ENCODE assay signal across 25 mouse cellular contexts in the genomic region with DNA sequence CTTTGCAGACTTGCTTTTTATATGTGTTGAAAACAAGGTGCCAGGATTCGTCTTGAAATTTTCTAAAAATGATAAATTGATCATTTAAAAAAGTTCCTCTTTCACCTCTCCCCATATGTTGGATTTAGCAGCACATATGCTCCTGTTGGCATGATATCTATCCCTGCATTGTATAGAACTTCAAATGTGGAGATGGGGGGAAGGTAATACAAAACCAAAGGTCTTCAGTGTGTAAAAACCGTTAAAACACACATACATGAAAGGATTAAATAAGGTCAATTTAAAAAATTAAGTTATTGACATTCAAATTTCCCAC.
DNase-seq lines count a peak whose midpoint lies in the region; ATAC-seq and TF ChIP-seq lines count a peak whose summit lies in the region.
"Had no signal": no experiment of that assay in that cellular context is flagged by ENCODE, and none has a peak within 500 bp of the region (broad histone marks: within the 10 kb centered on the region; RNA-seq: fewer than 3 reads in every experiment).

No protein-coding gene starts in this region.

- H3K4me3 ChIP-seq in midbrain, embryonic 12.5 days = no peak overlapping the region
- H3K4me3 ChIP-seq in midbrain, embryonic 14.5 days (replicated peaks; ENCODE audit: low read depth, low read length) = no peak overlapping the region
- no peak overlapping the region for H3K4me3 ChIP-seq in forebrain, embryonic 14.5 days (ENCODE audit: low read depth, low read length)
- no peak overlapping the region for H3K4me3 ChIP-seq in forebrain, postnatal 0 days (ENCODE audit: low read depth, low read length)
- H3K4me3 ChIP-seq: embryonic facial prominence, embryonic 10.5 days; embryonic facial prominence, embryonic 13.5 days; erythroblast, embryonic 14.5 days; gastrocnemius, adult 2 months; hindbrain, embryonic 10.5 days; hindbrain, embryonic 13.5 days; intestine, embryonic 15.5 days had no signal

- TF ChIP-seq CTCF in brain, embryonic 14.5 days (IDR thresholded peaks at IDR 0.05; ENCODE audit: borderline replicate concordance, extremely low read depth, insufficient read depth, insufficient read length) = no peak
- TF ChIP-seq CTCF in forebrain, postnatal 0 days (IDR thresholded peaks at IDR 0.05; ENCODE audit: low read depth) = no peak

- no peaks in the 10 kb centered on the region for H3K9me3 ChIP-seq in midbrain, embryonic 12.5 days
- no peaks in the 10 kb centered on the region for H3K9me3 ChIP-seq in midbrain, embryonic 14.5 days (ENCODE audit: control insufficient read depth, low read length)
- H3K9me3 ChIP-seq in forebrain, embryonic 14.5 days (replicated peaks; ENCODE audit: control insufficient read depth, low read length) = no peaks in the 10 kb centered on the region
- H3K9me3 ChIP-seq in forebrain, postnatal 0 days (ENCODE audit: low read length) = no peaks in the 10 kb centered on the region
- H3K9me3 ChIP-seq: embryonic facial prominence, embryonic 10.5 days; embryonic facial prominence, embryonic 13.5 days; hindbrain, embryonic 10.5 days; hindbrain, embryonic 13.5 days; intestine, embryonic 15.5 days had no signal

- H3K9ac ChIP-seq in midbrain, embryonic 12.5 days (replicated peaks) = no peak overlapping the region
- no peak overlapping the region for H3K9ac ChIP-seq in midbrain, embryonic 14.5 days (replicated peaks; ENCODE audit: low read length)
- H3K9ac ChIP-seq in forebrain, embryonic 14.5 days (ENCODE audit: low read length) = no peak overlapping the region
- no peak overlapping the region for H3K9ac ChIP-seq in forebrain, postnatal 0 days
- H3K9ac ChIP-seq: embryonic facial prominence, embryonic 13.5 days; hindbrain, embryonic 13.5 days; intestine, embryonic 15.5 days had no signal

- H3K27ac ChIP-seq in midbrain, embryonic 12.5 days (replicated peaks) = peak overlapping the region; percentile 60
- no peak overlapping the region for H3K27ac ChIP-seq in midbrain, embryonic 14.5 days (replicated peaks; ENCODE audit: low read depth, low read length)
- peak overlapping the region; percentile 70 for H3K27ac ChIP-seq in forebrain, embryonic 14.5 days (ENCODE audit: low read depth, low read length)
- no peak overlapping the region for H3K27ac ChIP-seq in forebrain, postnatal 0 days (ENCODE audit: low read depth, low read length)
- H3K27ac ChIP-seq: embryonic facial prominence, embryonic 10.5 days; embryonic facial prominence, embryonic 13.5 days; gastrocnemius, adult 2 months; hindbrain, embryonic 13.5 days; intestine, embryonic 15.5 days had no signal

- 64% methylated on average over 2 of the region's 2 CpGs for WGBS in midbrain, embryonic 12.5 days
- 53% methylated on average over 2 of the region's 2 CpGs for WGBS in midbrain, embryonic 14.5 days
- WGBS in forebrain, embryonic 14.5 days = 49% methylated on average over 2 of the region's 2 CpGs
- WGBS in forebrain, postnatal 0 days = 50% methylated on average over 2 of the region's 2 CpGs

- no peak for TF ChIP-seq POLR2A in brain, embryonic 14.5 days (IDR thresholded peaks at IDR 0.05; ENCODE audit: borderline replicate concordance, extremely low read depth, insufficient read depth, insufficient read length, poor library complexity, severe bottlenecking)

- DNase-seq in midbrain, embryonic 14.5 days = no peak
- DNase-seq in brain, embryonic 14.5 days (ENCODE audit: low read depth) = peak; percentile 69
- DNase-seq in forebrain, embryonic 14.5 days (ENCODE audit: low spot score) = peak; percentile 57
- no peak for DNase-seq in forebrain, postnatal 0 days
- no peak for DNase-seq in thymus, postnatal 4 days
- DNase-seq: adrenal gland, adult 2 months; adrenal gland, postnatal 14 days; cerebellum, adult 11-12 months; cerebellum, adult 8-10 months; cerebellum, postnatal 10 days; cerebellum, postnatal 36 days; embryo, embryonic 11 days; gastrocnemius, adult 2 months; gastrocnemius, postnatal 14 days; heart, adult 11 months; heart, postnatal 36 days had no signal

- no peak for ATAC-seq in midbrain, embryonic 12.5 days (ENCODE audit: low FRiP score, low read depth)
- ATAC-seq in midbrain, embryonic 14.5 days (ENCODE audit: low FRiP score, low TSS enrichment) = no peak
- peak; percentile 71 for ATAC-seq in forebrain, embryonic 14.5 days
- ATAC-seq in forebrain, postnatal 0 days = peak; percentile 14; the same call in 1 of the 2 replicates
- ATAC-seq: CD4-positive, CD25-positive, alpha-beta regulatory T cell, adult 4 months; intestine, embryonic 15.5 days had no signal

- no peak overlapping the region for H3K4me2 ChIP-seq in midbrain, embryonic 12.5 days (replicated peaks)
- H3K4me2 ChIP-seq in midbrain, embryonic 14.5 days (ENCODE audit: low read length) = no peak overlapping the region
- no peak overlapping the region for H3K4me2 ChIP-seq in forebrain, embryonic 14.5 days (ENCODE audit: low read length)
- H3K4me2 ChIP-seq in forebrain, postnatal 0 days (ENCODE audit: low read depth) = no peak overlapping the region
- H3K4me2 ChIP-seq: embryonic facial prominence, embryonic 13.5 days; heart, embryonic 11.5 days; hindbrain, embryonic 13.5 days; intestine, embryonic 15.5 days had no signal

- H3K36me3 ChIP-seq in midbrain, embryonic 12.5 days = no peaks in the 10 kb centered on the region
- no peaks in the 10 kb centered on the region for H3K36me3 ChIP-seq in midbrain, embryonic 14.5 days (ENCODE audit: control insufficient read depth, insufficient read depth, low read length)
- H3K36me3 ChIP-seq in forebrain, embryonic 14.5 days (ENCODE audit: control insufficient read depth, insufficient read depth, low read length) = no peaks in the 10 kb centered on the region
- H3K36me3 ChIP-seq in forebrain, postnatal 0 days (ENCODE audit: insufficient read depth) = no peaks in the 10 kb centered on the region
- H3K36me3 ChIP-seq: embryonic facial prominence, embryonic 10.5 days; embryonic facial prominence, embryonic 13.5 days; hindbrain, embryonic 10.5 days; hindbrain, embryonic 13.5 days; intestine, embryonic 15.5 days had no signal

- peaks cover 9% of the 10 kb centered on the region for H3K4me1 ChIP-seq in midbrain, embryonic 12.5 days
- peaks cover 9% of the 10 kb centered on the region for H3K4me1 ChIP-seq in midbrain, embryonic 14.5 days (ENCODE audit: control insufficient read depth, insufficient read depth, low read length)
- H3K4me1 ChIP-seq in forebrain, embryonic 14.5 days (ENCODE audit: control insufficient read depth, insufficient read depth, low read length) = peaks cover 8% of the 10 kb centered on the region
- peaks cover 6% of the 10 kb centered on the region for H3K4me1 ChIP-seq in forebrain, postnatal 0 days (ENCODE audit: insufficient read depth)
- H3K4me1 ChIP-seq: intestine, embryonic 15.5 days had no signal

- peaks cover 34% of the 10 kb centered on the region for H3K27me3 ChIP-seq in midbrain, embryonic 12.5 days
- no peaks in the 10 kb centered on the region for H3K27me3 ChIP-seq in midbrain, embryonic 14.5 days (ENCODE audit: control insufficient read depth, insufficient read depth, low read length)
- no peaks in the 10 kb centered on the region for H3K27me3 ChIP-seq in forebrain, embryonic 14.5 days (replicated peaks; ENCODE audit: control insufficient read depth, insufficient read depth, low read length)
- no peaks in the 10 kb centered on the region for H3K27me3 ChIP-seq in forebrain, postnatal 0 days (ENCODE audit: insufficient read depth, low read length)
- H3K27me3 ChIP-seq: embryonic facial prominence, embryonic 13.5 days; hindbrain, embryonic 13.5 days; intestine, embryonic 15.5 days had no signal

Comparison
In these comparisons a context has a peak if more than half of its experiments do, and no peak if none do; other contexts are left out.
1. H3K27ac ChIP-seq: peak in midbrain, embryonic 12.5 days (single experiment) and forebrain, embryonic 14.5 days (single experiment); none in midbrain, embryonic 14.5 days (single experiment) and forebrain, postnatal 0 days (single experiment).
2. DNase-seq: peak in brain, embryonic 14.5 days (single experiment) and forebrain, embryonic 14.5 days (single experiment); none in midbrain, embryonic 14.5 days (single experiment), forebrain, postnatal 0 days (single experiment) and thymus, postnatal 4 days (single experiment).
3. ATAC-seq: peak in forebrain, embryonic 14.5 days (single experiment) and forebrain, postnatal 0 days (single experiment); none in midbrain, embryonic 12.5 days (single experiment) and midbrain, embryonic 14.5 days (single experiment).